Mouse (Mus musculus) stomach, embryonic 14.5 days (tissue): ENCODE data around the gene Gper1. TPM values are rescaled to one million over a fixed set of nuclear protein-coding genes. Genes with fewer than 3 reads are reported as not detected.
A peak's percentile ranks its signal among the peaks of the same experiment; 100 is the strongest.

Source experiments
- ATAC-seq: fragments of 200-750 bp; cut with Nextera tagmentation; 2 replicates; pipeline ENCODE4 v1.8.0; 2017; ENCODE audit warnings: low read depth, moderate TSS enrichment; ENCODE audit not compliant: insufficient number of reproducible peaks, insufficient read depth, low FRiP score
- H3K27ac ChIP-seq: fragments of 300-500 bp; sonication (generic); 2 replicates; pipeline ENCODE4 v1.5.1; 2014; ENCODE audit warnings: mild to moderate bottlenecking, low read length, moderate library complexity, mixed read lengths
- H3K27me3 ChIP-seq: fragments of 300-500 bp; sonication (generic); 2 replicates; pipeline ENCODE4 v1.6.1; 2014; ENCODE audit warnings: low read length, control low read depth, mixed read lengths; ENCODE audit not compliant: control insufficient read depth, insufficient read depth
- H3K36me3 ChIP-seq: fragments of 300-500 bp; sonication (generic); 2 replicates; pipeline ENCODE4 v1.6.1; 2014; ENCODE audit warnings: mild to moderate bottlenecking, control low read depth, low read length, moderate library complexity, mixed read lengths; ENCODE audit not compliant: control insufficient read depth, insufficient read depth
- H3K4me1 ChIP-seq: fragments of 300-500 bp; sonication (generic); 2 replicates; pipeline ENCODE4 v1.6.1; 2014; ENCODE audit warnings: low read length, control low read depth, mixed read lengths; ENCODE audit not compliant: control insufficient read depth, insufficient read depth
- H3K4me2 ChIP-seq: fragments of 300-500 bp; sonication (generic); replicated peaks from 2 replicates; pipeline ENCODE4 v1.6.1; 2014; ENCODE audit warnings: low read depth, low read length, control low read depth
- H3K4me3 ChIP-seq: fragments of 300-500 bp; sonication (generic); 2 replicates; pipeline ENCODE4 v1.5.1; 2014; ENCODE audit warnings: low read depth, low read length, control low read depth
- H3K9ac ChIP-seq: fragments of 300-500 bp; sonication (generic); replicated peaks from 2 replicates; pipeline ENCODE4 v1.6.1; 2014; ENCODE audit warnings: low read depth, mild to moderate bottlenecking, control low read depth, low read length, moderate library complexity, mixed read lengths
- H3K9me3 ChIP-seq: fragments of 300-500 bp; sonication (generic); 2 replicates; pipeline ENCODE4 v1.6.1; 2016; ENCODE audit warnings: low read depth, low read length, control low read depth; ENCODE audit not compliant: control insufficient read depth
- WGBS: fragments of 180-500 bp; shearing (Covaris S2); extraction: QIAGEN DNeasy Blood & Tissue Kit; methylation state at CpG from one replicate; pipeline ENCODE4 v1.1.7; 2014; 5-methylcytosine and 5-hydroxymethylcytosine counted together
- polyA plus RNA-seq: library from polyadenylated mRNA; unstranded; fragments of >200 nt; fragmentation: Nextera tagmentation; extraction: Ambion mirVana; gene quantifications from 2 replicates; pipeline ENCODE4 v1.2.1, GENCODE M21; 2014

Gene Gper1
- polyA plus RNA-seq, 1 experiment from 2014 or later = 3.3 TPM

GRCm38 (mm10) chr5:139380385-139381248 is 42.3 kb upstream of the Gper1 start:
- H3K4me2 ChIP-seq = peak overlapping the region; percentile 84
- H3K9ac ChIP-seq = peak overlapping the region; percentile 30
- peaks cover 44% of the 10 kb centered on the region for H3K4me1 ChIP-seq
- H3K9me3 ChIP-seq = no peaks in the 10 kb centered on the region
- H3K27ac ChIP-seq = peak overlapping the region; percentile 58; the same call in 1 of the 2 replicates
- peak overlapping the region; percentile 62 for H3K4me3 ChIP-seq
- WGBS = 2% methylated on average over 68 of the region's 73 CpGs
- no peaks in the 10 kb centered on the region for H3K27me3 ChIP-seq
- no peaks in the 10 kb centered on the region for H3K36me3 ChIP-seq
- ATAC-seq = peak; percentile 82

- no peak overlapping the region for H3K9ac ChIP-seq
- H3K4me2 ChIP-seq = 0 out of 2 replicates have a peak overlapping the region, but pooled peaks have one; percentile 5
- H3K9me3 ChIP-seq = no peaks in the 10 kb centered on the region
- H3K4me1 ChIP-seq = peaks cover 44% of the 10 kb centered on the region
- no peak for ATAC-seq
- WGBS = 77% methylated on average over 18 of the region's 18 CpGs
- no peaks in the 10 kb centered on the region for H3K27me3 ChIP-seq
- H3K27ac ChIP-seq = no peak overlapping the region
- no peaks in the 10 kb centered on the region for H3K36me3 ChIP-seq
- no peak overlapping the region for H3K4me3 ChIP-seq
Observed at GRCm38 (mm10) chr5:139381586-139382513, 41.1 kb upstream of the Gper1 start.

- H3K27ac ChIP-seq = peak overlapping the region; percentile 58
- WGBS = 60% methylated on average over 8 of the region's 8 CpGs
- no peak overlapping the region for H3K4me3 ChIP-seq
- no peak overlapping the region for H3K9ac ChIP-seq
- H3K36me3 ChIP-seq = no peaks in the 10 kb centered on the region
- H3K27me3 ChIP-seq = no peaks in the 10 kb centered on the region
- no peaks in the 10 kb centered on the region for H3K9me3 ChIP-seq
- ATAC-seq = 0 out of 2 replicates have a peak, but pooled peaks have one; percentile 16
- H3K4me1 ChIP-seq = peaks cover 36% of the 10 kb centered on the region
- 0 out of 2 replicates have a peak overlapping the region, but pooled peaks have one; percentile 3 for H3K4me2 ChIP-seq
Observed at GRCm38 (mm10) chr5:139382760-139383159, 40.2 kb upstream of the Gper1 start.

GRCm38 (mm10) chr5:139383234-139383633 is 39.7 kb upstream of the Gper1 start:
- Histone ChIP-seq H3K4me2 (no peak overlapping the region), H3K4me1 (peaks cover 32% of the 10 kb centered on the region), H3K27me3 (no peaks in the 10 kb centered on the region), H3K9ac (no peak overlapping the region), H3K36me3 (no peaks in the 10 kb centered on the region), H3K4me3 (no peak overlapping the region), H3K9me3 (no peaks in the 10 kb centered on the region), H3K27ac (no peak overlapping the region; the same call in 1 of the 2 replicates)
- ATAC-seq = no peak
- 83% methylated on average over 9 of the region's 9 CpGs for WGBS

GRCm38 (mm10) chr5:139384531-139384930 is 38.4 kb upstream of the Gper1 start:
- Histone ChIP-seq H3K4me1 (peaks cover 35% of the 10 kb centered on the region), H3K27ac (no peak overlapping the region), H3K4me2 (no peak overlapping the region), H3K27me3 (no peaks in the 10 kb centered on the region), H3K9ac (no peak overlapping the region), H3K36me3 (no peaks in the 10 kb centered on the region), H3K9me3 (no peaks in the 10 kb centered on the region), H3K4me3 (no peak overlapping the region)
- 40% methylated on average over 10 of the region's 10 CpGs for WGBS
- no peak for ATAC-seq

GRCm38 (mm10) chr5:139386047-139386446 is 36.9 kb upstream of the Gper1 start:
- Histone ChIP-seq H3K27me3 (no peaks in the 10 kb centered on the region), H3K4me1 (peaks cover 32% of the 10 kb centered on the region), H3K4me2 (no peak overlapping the region), H3K4me3 (no peak overlapping the region), H3K9me3 (no peaks in the 10 kb centered on the region), H3K36me3 (no peaks in the 10 kb centered on the region), H3K9ac (no peak overlapping the region), H3K27ac (no peak overlapping the region)
- WGBS = 95% methylated on average over 5 of the region's 5 CpGs
- ATAC-seq = no peak

GRCm38 (mm10) chr5:139387329-139388194 is 35.4 kb upstream of the Gper1 start:
- ATAC-seq = no peak
- H3K9ac ChIP-seq = no peak overlapping the region
- H3K4me1 ChIP-seq = peaks cover 28% of the 10 kb centered on the region
- WGBS = 76% methylated on average over 10 of the region's 10 CpGs
- H3K4me2 ChIP-seq = no peak overlapping the region
- no peaks in the 10 kb centered on the region for H3K9me3 ChIP-seq
- H3K36me3 ChIP-seq = no peaks in the 10 kb centered on the region
- no peak overlapping the region for H3K27ac ChIP-seq
- no peaks in the 10 kb centered on the region for H3K27me3 ChIP-seq
- H3K4me3 ChIP-seq = no peak overlapping the region
